Mouse (Mus musculus): ENCODE results near the gene Gm49373.

Gm49373 gene

DNA sequence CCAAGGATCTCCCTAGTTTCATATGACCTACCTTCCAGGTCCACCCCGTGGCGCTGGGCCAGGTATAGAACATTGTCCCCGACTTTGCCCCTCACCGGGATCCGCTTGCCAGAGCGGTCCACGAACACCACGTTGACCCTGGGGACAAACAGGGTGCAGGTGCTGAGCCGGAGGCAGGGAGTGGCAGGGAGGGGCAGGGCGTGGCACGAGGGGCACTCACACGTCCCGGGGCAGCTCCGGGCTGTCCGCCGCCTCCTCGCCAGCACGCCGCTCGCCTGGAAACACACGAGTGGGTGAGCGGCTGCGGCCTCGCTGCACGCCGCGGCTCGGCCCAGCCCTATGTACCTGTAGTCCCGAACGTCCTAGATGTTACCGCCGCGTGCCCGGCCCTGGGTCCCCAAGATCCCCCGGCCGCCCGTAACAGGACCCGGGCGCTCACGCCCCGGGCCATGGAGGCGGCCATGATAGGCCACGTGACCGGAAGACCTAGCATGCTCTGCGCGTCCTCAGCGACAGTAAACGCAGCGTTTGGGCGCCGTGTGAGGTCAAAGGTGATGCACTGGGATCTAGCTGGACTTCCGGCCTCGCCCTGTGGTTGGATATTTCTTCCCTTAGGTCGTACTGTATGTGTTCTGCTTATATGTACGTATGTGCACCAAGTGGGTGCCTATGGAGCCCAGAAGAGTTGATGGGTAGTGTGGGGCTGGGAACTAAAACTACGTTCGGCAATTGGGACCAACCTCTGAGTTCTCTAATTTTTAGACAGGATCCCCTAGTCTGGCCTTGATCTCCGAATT lies at the start of gene Gm49373, which contains the start of gene Fdx1l:
Gm49373 (minus strand) TSS at position 53 of the 797 bp plus-strand sequence.
Fdx1l (minus strand) TSS at position 571 of the 797 bp plus-strand sequence.
- DNase-seq = peak; percentile 95 to 96

DNA sequence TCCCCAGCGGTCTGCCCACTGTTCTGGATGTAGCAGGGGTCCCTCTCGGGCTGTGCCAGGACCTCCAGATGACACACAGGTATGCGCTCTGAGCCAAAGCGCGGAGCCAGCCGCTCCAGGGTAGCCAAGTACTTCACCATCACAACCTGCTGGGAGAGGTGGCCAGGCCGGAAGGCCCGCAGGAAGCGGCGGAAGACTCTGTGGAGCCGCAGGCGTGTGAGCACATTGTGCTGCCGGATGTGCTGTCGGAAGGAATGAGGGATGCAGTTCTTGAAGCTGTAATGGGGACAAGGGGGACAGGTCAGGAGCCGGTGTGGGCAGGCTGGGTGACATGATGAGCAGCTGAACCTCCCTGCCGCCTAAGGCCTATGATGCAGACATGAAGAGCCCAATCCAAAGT lies 48.6 kb upstream of the Gm49373 start:
- DNase-seq = peak in 1 of 2 experiments; percentile 61

DNA sequence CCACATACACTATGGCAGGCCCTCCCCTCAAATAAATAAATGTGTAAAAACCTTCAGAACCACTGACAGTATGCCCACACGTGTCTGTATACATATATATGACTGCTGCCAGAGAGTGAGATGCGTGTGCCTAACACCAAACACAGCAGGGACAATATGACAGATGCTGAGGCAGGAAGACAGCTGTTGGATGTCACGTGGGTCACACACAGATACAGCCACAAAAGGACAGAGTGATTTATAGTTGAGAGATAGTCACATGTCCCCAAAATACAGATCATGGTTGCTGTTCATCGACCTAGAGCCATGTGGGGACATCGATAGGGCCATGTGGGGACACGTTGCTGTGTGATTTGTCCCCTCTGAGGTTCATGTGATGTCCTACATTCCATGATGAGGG lies 44.2 kb upstream of the Gm49373 start:
- DNase-seq = no peak

DNA sequence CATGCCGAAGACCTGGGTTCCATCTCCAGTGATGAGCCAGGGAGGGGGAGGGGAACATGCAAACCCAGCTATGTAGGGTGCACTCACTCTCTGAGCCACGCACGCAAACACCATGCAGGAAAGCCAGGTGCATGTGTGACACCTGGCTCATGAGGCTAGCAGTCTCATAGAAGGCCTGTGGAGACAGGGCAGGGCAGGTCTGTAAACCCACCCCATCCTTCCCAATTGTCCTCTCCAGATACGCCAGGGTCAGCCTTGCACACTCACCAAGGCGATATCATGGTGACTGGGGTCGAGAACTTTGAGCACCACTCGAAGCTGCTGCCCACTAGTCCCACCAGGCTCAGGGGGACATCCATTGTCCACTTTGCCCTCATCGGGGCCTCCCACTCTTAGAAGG lies 42.2 kb upstream of the Gm49373 start:
- no peak for DNase-seq

DNA sequence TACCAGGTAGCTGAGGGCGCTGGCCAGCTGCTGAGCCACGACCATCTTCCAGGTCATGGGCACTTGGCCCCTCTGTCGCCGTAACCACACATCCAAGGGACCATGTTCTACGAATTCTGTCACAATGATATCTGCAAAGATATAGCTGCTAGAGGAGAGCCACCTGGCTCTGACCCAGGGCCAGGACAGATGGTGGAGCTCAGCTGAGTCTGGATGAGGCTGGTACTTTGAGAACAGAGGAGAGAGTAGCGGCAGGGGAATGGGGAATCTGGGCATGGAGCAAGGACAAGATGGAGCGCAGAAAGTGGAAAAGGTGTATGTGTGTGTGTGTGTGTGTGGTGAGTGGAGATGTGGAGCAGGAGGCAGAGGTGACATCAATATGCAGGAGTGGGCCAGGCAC lies 41.3 kb upstream of the Gm49373 start:
- DNase-seq = no peak

DNA sequence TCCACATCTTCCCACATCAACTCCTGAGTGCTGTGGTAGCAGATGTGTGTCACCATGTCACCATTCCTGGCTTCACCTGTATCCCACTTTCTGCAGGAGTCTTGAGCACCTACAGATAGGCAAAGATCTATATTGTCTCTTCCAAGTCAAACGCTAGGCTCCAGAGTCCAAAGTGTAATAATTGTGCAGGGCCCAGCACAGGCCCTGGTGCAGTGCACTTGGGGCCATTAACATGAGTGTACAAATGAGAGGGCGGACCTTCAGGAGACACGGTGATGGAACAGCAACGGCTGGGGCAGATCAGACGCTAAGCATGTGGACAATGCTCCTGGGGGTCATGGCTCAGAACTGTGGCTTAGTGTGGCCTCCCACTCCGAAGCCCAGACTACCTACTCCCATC lies 40.9 kb upstream of the Gm49373 start:
- DNase-seq = no peak

DNA sequence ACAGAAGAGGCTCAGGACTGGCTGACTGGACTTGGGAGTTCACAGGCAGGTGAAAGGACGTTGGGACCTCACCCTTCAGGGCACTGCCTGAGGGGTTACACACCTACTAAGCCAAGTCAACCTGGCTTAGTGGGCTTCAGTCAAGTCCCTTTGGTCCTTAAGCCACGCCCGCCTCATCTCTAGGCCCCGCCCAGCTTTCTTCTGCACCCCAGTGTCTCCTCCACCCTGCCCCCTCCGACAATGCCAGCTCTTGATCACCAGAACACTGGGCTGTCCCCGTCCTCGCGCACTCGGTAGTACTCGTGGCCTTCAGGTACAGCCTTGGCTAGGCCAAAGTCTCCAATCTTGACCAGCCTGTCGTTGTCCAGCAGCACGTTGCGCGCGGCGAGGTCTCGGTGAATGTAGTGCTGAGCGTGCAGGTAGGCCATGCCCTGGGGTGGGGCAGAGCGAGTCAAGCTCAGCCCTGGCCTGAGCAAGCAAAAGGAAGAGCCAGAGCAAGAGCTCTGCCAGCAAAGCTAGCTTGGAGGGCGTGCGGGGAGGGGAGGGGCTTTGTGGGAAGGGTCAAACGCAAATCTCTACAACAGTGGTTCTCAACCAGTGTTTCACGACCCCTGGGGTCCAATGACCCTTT lies 34.8 kb upstream of the Gm49373 start:
- no peak for DNase-seq

DNA sequence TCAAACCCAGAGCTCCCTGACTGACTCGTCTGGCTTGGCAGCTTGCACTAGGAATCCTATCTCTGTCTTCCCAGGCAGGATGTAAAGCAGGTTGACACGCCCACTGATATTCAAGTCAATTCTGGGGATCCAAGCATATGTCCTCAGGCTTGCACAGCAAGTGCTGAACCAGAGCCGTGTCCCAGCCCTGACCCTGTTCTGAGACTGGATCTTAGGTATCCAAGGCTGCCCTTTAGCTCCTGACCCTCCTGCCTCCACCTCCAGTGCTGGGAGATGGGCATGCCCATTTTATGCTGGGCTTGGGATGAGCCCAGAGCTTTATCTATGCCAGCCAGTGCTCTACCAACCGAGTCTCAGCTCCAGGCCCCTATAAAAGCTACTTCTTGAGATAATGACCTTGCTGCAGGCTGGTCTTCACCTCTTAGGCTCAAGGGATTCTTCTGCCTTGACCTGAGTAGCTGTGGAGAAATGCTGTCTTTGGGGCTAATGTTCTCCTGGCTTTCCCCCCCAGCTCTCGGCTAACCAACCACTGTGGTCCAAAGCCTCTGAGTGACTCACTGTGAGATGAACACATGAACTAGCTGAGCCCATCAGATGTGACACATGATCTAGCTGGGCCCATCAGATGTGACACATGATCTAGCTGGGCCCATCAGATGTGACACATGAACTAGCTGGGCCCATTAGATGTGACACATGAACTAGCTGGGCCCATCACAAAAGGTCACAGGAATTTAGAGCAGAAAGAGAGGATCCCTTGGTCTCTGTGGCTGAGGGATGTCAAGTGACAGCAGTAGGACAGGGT lies 33.1 kb upstream of the Gm49373 start:
- no peak for DNase-seq

DNA sequence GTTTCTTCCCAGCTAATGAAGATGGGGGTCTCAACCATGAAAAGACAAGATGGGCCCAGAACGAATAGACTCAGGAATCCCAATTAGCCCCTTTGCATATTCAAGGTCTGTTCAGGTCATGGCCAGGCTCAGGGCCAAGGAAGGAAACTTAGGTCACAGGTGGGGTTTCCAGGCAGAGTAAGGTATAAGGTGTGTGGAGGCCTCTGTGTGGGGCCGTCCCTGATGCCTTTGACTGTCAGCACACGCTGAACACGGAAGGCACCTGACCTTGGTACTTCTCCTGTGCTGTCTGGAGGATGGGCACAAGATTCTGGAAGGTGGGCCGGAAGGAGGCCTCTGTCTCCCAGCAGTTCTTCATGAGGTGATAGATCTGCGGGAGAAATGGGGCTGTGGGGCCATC lies 31.9 kb upstream of the Gm49373 start:
- no peak for DNase-seq

DNA sequence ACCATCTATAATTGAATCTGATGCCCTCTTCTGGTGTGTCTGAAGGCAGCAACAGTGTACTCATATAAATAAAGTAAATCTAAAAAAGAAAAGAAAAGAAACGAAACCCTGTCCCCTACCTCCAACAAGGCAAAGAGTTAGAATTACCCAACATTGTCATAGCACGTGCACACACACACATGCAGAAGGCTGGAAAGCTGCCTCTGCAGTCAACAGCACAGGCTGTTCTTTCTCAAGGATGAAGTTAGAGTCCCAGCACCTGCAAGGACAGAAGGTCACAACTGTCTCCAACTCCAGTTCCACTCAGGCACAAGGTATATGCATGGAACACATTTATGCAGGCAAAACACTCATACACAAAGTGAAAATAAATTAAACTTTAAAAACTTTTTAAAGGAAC lies 29.2 kb upstream of the Gm49373 start:
- DNase-seq = peak in 1 of 2 experiments; percentile 63

DNA sequence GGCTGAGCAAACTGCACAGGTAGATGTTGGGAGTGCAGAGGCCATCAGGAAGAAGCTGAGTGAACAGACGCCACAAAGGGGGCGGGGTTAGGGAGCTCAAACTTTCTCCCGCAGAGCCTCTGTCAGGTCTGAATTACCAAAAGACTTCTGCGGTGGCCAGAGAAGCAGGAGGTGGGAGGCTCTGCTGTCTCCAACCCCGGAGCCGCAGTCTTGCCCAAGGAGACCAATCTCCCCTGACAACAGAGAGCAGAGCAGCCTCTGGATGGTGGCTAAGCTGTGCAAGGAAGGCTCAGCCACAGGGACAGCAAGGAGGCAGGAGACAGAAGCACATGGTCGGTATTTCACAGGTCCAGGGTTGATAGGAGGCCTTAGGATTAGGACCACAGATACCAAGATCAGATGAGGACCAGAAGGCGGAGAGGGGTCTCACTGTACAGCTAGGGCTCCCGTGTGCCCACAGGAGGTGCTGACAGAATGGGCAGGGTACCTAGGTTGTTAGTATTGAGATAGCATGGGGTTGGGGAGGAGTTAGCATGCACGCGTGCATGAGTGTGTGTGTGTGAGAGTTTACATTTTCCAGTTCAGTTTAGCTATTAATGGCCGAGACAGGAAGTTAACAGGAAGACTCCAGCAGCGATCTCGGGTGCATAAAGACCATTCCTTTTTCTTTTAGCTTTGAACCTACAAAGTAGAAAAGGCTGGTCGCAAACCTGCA lies 27.7 kb upstream of the Gm49373 start:
- DNase-seq = no peak

DNA sequence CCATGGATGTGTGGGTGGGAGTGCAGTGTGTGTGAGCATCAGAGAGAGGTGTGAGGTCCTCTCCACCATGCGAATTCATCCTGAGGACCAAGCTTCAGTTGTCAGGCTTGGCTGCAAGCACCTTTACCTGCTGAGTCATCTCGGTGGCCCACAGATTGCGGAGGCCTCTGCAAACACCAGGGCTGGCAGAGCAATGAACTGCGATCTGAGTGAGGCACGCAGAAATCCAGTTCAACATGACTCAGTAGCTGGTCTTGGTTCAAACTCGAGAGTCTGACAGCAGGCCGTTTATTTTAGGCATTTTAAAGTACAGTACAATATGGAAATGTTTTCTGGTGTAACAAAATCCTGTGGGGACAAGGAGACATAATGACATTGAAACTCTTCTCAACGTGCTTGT lies 24.9 kb upstream of the Gm49373 start:
- DNase-seq = no peak

DNA sequence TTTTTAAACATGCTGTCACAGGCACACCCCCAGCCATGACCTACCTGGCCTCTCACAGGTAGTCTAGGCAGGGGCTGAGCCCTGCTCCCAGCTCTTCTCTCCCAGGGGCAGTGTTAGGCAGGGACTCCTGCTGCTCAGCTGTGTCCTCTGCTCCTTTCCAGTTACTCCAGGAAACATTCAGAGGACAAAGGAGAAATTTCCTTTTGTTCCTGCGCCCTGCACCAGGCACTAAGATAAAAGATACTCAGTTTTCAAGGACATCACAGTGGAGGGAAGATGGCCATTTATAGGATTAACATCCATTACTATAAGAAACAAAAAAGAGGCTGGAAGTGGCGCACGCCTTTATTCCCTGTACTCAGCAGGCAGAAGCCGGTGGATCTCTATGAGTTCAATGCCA lies 23.1 kb upstream of the Gm49373 start:
- DNase-seq = no peak

DNA sequence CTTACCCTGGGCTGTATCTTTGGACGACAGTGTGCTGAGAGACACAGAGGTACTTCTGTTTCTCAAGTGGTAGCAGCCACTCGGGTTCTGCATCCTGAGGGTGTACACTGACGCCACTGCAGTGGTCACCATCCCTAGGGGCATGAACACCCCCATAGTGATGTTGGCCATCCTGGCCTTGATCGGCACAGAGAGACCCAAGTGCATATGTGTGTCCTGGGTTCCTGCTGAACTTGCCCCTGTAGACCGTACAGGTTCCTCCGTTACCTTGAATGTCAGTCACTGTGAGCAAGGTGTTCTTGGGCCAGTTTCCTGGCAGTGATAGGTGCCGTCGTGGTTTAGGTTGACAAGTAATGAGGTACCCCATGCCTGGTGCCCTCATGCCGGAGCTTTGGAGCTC lies 20.5 kb upstream of the Gm49373 start:
- no peak for DNase-seq

DNA sequence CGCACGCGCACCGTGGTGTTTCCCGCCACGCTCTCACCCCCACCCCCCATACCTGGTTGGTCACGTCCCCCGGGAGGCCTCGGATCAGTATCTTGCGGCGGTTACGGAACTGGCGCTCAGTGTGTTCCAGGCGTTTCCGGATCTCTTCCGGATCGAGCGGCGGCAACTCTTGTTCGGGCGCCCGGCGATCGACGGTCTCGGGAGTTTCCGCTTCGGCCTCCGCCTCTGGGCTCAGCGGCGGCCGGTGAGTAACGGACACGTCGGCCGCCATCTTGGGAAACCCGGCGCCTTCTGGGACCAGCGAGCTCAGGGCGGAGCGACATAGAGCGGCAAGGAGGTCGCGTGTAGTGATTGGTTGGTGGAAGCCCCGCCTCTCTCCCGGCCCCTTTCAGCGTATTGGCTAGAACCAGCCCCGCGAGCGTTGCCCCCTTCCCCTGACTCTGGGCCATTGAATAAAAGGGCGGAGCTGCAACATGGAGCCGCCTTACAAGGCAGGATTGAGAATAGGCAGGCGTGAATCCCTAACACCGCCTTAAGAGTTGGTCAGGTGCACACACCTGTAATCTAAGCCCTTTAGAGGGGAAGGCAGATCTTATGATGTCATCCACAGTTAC lies 18.9 kb upstream of the Gm49373 start, which contains the start of the genes Gm38431 and Raver1:
Gm38431 (minus strand) TSS at position 291 of the 614 bp plus-strand sequence.
Raver1 (minus strand) TSS at position 302 of the 614 bp plus-strand sequence.
- DNase-seq = peak; percentile 99

DNA sequence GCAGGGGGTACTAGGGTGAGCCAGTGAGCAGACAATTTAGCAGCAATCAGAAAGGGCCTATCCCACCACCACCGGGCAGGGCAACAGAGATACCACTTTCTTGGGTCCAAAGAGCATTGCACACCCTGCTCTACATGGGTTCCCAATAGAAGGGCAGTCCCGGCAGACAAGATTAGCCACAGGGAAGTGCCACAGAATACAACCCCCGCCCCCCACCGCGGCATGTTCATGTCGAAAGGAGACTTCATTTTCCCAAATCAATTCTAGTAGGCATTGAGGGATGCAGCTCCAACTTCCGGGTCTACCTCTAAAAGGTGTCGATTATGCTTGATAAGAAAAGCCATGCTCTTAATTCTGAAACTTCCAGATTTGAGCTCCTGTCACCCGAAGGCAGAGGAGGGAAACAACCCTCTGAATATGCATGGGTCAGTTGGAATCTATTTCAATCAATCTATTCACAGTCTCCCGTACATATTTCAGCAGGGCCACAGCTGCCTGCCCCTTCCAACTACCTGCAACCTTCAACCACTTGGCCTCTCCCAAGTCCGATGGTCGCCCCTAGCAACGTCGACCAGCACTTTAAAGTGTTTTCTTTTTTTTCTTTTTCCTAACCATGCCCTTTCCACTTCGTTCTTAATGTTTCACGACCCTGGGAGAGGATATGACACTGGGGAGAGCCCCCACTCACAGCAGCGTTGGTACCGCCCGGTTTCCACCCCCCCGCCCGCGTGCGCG lies 18.2 kb upstream of the Gm49373 start:
- DNase-seq = no peak

DNA sequence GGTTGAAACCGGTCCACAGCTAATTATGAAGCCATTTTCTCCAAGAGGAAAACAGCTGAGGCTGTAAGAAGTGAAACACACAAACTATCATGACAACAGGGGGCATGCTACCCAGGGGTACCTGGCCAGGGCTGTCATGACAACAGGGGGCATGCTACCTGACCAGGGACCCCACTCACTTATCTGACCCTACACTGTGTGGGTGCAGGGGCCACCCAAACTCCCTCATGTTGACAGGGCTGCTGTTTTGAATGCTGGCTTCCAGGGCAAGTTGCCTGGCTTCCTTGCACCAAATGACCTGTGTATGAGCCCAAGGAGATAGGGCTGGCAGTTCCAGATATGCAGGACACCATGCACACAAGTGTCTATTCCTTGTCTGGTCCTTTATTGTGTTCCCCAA lies 17.6 kb upstream of the Gm49373 start:
- no peak for DNase-seq

DNA sequence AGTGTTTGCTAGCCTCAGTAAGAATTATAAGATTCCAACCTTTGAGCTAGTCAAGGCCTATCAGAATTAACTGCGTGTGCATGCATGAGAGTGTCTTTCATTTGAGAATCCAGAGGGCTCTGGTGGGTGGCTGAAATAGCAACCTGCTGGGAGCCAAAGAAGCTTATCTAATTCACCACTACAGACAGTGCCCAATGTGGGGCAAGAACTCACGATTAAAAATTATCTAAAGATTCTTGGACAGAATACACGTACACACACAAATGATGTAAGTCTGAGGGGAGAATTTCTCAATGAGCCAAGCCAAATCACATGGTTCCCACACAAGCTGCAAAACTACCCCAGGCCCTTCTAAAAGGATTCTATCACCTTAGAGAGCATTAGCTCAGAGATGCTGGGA lies 10.4 kb upstream of the Gm49373 start:
- DNase-seq = no peak

DNA sequence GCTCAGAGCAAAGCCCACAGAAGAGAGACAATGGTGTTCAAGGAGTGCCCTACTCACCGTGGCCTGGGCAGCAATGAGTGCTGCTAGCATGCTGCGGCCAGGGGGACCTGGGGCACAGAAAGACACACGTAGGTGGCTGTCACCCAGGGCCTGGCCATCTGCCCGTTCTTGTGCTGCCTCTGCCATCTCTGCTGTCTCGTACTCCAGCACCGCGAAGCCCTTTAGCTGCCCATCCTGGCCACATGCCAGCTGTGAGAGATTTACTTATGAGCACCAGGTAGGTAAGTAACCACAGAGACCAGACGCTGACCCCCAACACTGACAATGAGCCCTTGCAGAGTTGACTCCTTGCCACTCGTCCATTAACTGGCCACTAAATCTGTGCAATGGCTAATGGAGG lies 8.2 kb upstream of the Gm49373 start:
- DNase-seq = peak in 1 of 2 experiments; percentile 47

DNA sequence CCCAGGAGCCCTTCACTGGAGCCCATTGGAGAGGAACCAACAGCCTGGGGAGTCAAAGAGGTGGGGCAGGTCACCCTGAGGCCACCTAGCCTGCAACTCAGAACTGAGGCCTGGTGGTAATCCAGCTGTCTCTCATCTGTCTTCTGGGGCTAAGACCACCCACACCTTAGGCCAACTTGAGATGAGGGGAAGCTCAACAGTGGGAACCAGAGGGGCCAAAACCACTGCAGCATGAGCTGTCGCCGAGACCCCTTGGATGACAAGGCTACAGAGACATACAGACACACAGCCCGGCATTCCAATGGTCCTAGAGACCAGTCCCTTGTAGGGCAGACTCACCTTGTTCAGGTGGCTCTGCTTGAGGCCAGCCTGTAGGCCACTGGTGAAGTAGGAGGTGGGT lies 2.7 kb upstream of the Gm49373 start:
- DNase-seq = no peak

DNA sequence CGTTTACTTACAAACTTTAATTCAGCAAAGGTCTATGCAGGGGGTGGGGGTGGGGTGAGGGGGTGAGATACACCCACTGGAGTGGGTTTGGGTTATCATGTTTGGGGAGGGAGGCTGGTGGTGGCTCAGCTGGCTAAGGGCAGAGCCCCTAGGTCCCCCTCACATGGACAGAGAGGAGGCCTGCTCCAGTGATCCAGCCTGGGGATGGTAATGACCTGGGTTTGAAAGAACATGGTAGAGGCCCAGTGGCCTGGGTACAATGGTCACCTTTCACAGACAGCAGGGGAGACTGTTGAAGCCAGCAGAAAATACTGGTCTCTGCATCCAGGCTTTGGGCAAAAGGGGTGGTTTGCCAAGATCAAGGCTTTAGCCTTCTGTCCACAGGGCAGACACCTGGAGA lies 1.3 kb upstream of the Gm49373 start:
- DNase-seq = no peak

DNA sequence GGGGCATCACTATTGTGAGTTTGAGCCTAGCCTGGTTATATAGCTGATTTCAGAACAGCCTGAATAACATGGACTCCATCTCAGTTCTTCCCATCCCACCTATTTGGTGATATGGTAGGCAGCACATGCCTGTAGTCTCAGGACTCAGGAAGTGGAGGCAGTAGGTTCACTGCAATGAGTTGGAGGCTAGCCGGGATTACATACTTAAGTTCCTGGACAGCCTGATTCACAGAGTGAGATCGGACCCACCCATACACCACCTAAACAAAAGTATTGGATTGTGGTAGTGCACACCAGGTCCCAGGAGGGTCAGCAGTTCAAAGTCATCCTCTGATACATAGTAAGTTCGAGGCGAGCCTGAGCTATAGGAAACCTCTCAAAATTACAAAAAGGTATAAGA lies 255 bp downstream of the Gm49373 start:
- no peak for DNase-seq

All from kidney, postnatal 25 days (tissue).